Mouse (Mus musculus) cerebellum, adult 9-10 months (tissue): ENCODE results near the gene Fam110a.
A peak's percentile ranks its signal among the peaks of the same experiment; 100 is the strongest.

ENCODE experiments used
- DNase-seq: peaks from one replicate; pipeline ENCODE4 v3.0.0; 2022

Fam110a gene

GRCm38 (mm10) chr2:151996229-151997189 lies 16.5 kb upstream of the Fam110a start, which contains the start of gene Slc52a3:
Gene Slc52a3 (plus strand): TSS chr2:151996511.
- peak; percentile 72 for DNase-seq

GRCm38 (mm10) chr2:151994350-151995122 lies 14.5 kb upstream of the Fam110a start:
- DNase-seq, result peak; percentile 77

- no peak for DNase-seq
Observed at GRCm38 (mm10) chr2:151991446-151991845, 11.4 kb upstream of the Fam110a start.

- peak; percentile 57 for DNase-seq
Observed at GRCm38 (mm10) chr2:151990985-151991394, 11.0 kb upstream of the Fam110a start.

GRCm38 (mm10) chr2:151988978-151989377 lies 9.0 kb upstream of the Fam110a start:
- DNase-seq, result no peak

GRCm38 (mm10) chr2:151986958-151987357 lies 6.9 kb upstream of the Fam110a start:
- no peak for DNase-seq

- no peak for DNase-seq
Observed at GRCm38 (mm10) chr2:151985426-151986172, 5.6 kb upstream of the Fam110a start.

GRCm38 (mm10) chr2:151984019-151984418 lies 4.0 kb upstream of the Fam110a start:
- no peak for DNase-seq

GRCm38 (mm10) chr2:151982476-151982875 lies 2.5 kb upstream of the Fam110a start:
- DNase-seq, result no peak

GRCm38 (mm10) chr2:151981268-151981667 lies 1.2 kb upstream of the Fam110a start:
- DNase-seq, result no peak

- DNase-seq, result no peak
Observed at GRCm38 (mm10) chr2:151980355-151980693, 305 bp upstream of the Fam110a start.

- DNase-seq, result peak; percentile 40
Observed at GRCm38 (mm10) chr2:151978494-151978893, 1.5 kb downstream of the Fam110a start.

- peak; percentile 87 for DNase-seq
Observed at GRCm38 (mm10) chr2:151977689-151978440, 2.2 kb downstream of the Fam110a start.

GRCm38 (mm10) chr2:151976067-151976466 lies 4.0 kb downstream of the Fam110a start:
- no peak for DNase-seq

GRCm38 (mm10) chr2:151975295-151975694 lies 4.7 kb downstream of the Fam110a start:
- DNase-seq, result no peak

- DNase-seq, result peak; percentile 59
Observed at GRCm38 (mm10) chr2:151973595-151974562, 6.1 kb downstream of the Fam110a start.

- DNase-seq, result peak; percentile 36
Observed at GRCm38 (mm10) chr2:151972880-151973594, 7.0 kb downstream of the Fam110a start.

GRCm38 (mm10) chr2:151971748-151972147 lies 8.3 kb downstream of the Fam110a start:
- no peak for DNase-seq

GRCm38 (mm10) chr2:151970191-151971172 lies 9.5 kb downstream of the Fam110a start:
- DNase-seq, result peak; percentile 52
